Mouse (Mus musculus): ENCODE measurements around the gene Pla2g1b.
"Not testable (repeated sequence)": the region's sequence is repeated elsewhere in the genome, so short reads cannot be mapped to it uniquely, and the experiment has no call there.

Pla2g1b gene

DNA sequence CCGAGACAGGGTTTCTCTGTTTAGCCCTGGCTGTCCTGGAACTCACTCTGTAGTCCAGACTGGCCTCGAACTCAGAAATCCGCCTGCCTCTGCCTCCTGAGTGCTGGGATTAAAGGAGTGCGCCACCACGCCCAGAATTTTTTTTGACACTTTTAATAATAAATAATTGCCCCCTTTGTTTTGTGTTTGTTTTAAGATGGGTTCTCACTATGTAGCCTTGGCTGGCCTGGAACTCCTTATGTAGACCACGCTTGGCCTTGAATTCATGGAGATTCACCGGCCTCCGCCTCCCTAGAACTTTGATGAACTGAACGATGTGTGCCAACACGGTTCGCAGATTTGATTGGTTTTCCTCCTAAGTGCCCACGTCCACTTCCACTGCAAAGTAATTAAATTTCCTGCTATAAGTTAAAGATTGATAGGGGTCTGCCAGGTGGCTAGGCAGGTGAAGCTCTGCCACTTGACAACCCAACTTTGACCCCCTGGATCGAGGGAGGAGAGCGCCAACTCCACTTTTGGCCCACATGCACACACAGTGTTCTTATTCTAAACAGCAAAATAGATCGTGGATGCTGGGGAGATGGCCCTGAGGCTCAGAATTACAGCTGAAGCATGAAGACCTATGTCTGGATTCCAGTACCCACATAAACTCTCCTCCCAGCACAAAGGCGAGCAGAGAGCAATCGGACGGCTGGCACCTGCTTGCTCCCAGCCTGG, 19.6 kb downstream of the Pla2g1b start:
- DNase-seq = no peak

DNA sequence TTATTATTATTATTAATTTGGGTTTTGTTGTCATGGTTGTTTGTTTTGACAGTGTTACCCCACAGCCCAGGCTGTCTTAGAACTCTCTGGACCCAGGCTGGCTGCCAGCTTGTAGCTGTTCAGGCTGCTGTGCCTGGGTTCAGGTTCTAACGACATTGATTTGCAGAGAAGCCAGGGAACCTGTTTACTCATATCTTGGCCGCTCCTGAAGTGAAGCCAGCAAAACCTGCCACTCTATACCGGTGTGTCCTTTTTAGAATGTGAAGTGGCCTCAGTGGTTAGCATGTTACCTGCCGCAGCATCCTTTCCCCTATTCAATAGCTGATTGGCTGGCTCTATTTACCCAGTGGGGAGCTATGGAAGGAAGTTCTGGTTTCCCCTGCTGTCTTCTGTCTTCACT, 20.7 kb downstream of the Pla2g1b start:
- DNase-seq = no peak

DNA sequence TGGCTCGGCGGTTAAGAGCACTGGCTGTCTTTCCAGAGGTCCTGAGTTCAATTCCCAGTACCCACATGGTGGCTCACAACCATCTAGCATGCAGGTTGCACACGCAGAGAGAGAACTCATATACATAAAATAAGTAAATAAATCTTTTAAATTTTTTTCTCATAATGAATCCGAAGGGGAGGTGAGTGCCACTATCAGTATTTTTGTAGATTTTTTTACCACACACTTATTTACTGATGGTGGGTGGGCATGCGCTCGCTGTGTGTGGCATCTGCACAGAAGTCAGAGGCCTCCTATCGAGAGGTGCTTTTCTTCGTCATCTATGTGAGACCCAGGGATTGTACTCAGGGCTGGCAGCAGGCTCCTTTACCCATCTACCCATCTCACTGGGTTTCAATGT, 21.3 kb downstream of the Pla2g1b start:
- DNase-seq = no peak

DNA sequence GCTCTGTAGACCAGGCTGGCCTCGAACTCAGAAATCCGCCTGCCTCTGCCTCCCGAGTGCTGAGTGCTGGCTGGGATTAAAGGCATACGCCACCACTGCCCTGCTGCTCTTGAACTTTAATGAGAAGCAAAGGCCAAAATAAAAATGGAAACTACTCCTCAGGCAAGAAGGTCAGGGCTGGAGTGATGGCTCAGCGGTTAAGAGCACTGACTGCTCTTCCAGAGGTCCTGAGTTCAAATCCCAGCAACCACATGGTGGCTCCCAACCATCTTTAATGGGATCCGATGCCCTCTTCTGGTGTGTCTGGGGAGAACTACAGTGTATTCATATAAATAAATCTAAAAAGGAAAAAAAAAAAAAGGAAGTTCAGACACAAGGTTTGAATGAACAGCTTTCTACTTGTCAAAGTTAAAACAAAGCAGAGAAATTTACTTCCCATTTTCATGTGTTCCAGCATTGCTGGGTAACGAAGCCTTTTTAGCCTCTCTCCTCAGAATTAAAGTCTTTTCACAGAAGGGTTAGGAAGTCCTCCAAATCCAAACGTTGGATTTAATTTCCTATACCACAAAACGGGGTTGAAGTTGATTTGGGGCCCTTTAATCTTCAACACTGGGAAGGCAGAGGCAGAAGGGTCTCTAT, 22.0 kb downstream of the Pla2g1b start:
- DNase-seq = no peak

DNA sequence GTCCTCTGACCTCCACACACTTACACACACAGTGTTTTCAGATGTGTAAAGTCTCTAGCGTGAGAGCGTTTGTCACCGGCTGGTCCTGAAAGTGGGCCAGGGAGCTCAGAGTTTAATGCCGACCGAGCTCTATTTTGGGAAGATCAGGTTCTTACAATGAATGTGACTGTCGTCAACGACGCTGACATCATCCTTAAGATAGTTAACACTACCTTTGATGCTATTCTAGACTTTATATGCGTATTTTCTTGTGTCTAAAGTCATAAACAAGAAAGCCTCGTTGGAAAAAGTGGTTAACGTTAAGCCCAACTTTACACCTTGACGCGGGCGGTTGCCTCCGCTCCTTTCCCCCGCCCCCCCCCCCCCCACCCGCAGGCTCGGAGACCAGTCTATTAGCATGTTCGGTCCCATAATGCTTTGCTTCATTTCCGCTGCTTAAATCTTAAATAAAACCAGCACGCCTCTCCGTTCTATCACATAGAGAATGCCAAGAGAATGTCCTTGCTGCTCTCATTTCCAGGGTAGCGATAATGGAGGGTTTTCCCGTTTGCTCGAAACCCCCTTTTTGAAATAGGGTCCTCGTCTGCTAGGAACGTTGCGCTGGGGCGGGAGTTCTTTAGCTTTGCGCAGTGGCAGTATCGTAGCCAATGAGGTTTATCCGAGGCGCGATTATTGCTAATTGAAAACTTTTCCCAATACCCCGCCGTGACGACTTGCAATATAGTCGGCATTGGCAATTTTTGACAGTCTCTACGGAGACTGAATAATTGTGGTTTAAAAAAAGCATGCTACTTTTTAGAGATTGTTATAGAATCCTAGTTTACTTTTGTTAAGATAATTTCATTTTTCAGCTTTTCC, 23.0 kb downstream of the Pla2g1b start:
- DNase-seq = peak; percentile 83

DNA sequence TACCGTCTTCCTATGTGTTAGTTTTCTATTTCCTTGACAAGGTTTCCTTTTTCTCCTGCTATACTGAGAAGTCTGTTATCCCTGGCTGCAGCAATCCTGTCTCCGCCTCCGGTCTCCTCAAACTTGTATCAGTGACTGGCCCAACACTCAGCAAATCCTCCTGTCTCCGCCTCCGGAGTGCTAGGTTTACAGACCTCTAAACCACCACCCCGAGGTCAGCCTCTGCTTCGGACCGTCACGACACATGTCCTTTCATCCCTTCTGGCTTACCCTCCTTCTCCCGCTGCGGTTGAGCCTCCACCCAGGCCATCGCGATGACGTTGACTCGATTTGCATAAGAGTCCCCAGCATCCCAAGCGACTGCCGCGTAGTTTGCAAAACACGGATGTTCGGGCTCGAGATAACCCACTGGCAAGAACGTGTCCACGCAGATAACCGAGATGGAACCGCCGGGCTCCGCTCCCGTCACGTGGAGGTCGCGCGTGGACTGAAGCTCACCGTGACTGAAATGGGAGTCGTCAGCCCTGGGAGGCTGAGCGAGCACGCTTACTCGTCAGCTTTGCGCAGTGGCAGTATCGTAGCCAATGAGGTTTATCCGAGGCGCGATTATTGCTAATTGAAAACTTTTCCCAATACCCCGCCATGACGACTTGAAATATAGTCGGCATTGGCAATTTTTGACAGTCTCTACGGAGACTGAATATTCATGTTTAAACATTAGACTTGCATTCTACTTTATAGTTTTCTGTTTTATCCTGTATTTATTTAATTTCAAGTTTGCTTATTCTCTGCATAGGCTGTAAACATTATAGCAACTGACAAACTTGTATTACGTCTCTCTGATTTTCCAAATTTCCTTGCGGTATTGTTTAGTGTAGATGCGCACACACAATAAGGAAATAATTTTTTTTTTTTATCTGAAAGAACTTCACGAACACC, 23.9 kb downstream of the Pla2g1b start:
- peak; percentile 91 for DNase-seq

DNA sequence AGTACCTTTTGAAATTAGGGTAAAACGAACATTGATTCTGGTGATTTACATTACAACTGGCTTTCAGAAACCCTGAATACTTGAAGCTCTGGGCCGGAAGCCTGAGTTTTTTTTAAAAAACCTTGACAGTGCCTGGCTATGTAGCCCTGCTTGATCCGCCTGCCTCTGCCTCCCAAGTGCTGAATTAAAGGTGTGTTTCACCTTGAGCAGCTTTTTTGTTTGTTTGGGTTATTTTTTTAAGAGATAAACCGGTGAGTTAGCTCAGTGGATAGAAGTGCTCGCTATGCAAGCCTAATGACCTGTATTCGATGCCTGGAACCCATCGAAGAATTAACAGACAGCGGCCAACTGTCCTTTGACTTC, 24.6 kb downstream of the Pla2g1b start:
- DNase-seq = no peak

DNA sequence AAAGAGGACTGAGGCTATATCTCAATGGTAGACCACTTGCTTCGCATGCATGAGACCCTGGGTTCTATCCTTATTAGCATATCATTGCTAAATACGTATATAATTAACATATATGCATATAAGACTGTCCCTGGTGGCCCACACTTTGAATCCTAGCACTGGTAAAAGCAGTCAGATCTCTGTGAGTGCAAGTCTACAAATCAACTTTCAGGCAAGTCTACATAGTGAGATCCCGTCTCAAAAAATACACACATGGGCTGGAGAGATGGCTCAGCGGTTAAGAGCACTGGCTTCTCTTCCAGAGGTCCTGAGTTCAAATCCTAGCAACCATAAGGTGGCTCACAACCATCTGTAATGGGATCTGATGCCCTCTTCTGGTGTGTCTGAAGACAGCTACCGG, 25.0 kb downstream of the Pla2g1b start:
- DNase-seq = no peak

DNA sequence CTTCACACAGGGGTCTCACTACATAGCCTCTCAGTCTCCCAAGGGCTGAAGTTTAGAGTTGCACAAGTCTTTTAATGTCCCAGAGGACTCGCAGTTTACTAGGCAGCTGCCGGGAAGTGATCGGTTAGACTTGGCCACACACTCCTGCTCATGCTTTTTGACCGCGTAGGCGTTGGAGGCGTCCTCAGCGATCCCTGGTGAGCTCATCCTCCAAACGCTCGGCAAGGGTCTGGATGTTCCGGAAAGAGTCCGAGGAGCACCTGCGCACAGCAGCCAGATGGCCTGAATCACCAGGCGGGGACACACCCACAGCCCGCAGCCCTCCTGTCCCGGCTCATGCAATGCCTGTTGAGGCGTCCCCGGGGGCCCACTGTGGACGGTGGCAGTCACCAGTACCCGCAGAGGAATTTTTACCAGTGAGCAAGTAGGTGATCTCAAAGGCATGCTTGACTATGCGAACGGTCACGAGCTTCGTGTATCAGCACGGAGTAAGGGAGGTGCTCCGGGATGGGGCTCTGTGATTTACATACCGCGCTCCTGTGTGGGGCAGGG, 25.8 kb downstream of the Pla2g1b start:
- DNase-seq = peak; percentile 62

DNA sequence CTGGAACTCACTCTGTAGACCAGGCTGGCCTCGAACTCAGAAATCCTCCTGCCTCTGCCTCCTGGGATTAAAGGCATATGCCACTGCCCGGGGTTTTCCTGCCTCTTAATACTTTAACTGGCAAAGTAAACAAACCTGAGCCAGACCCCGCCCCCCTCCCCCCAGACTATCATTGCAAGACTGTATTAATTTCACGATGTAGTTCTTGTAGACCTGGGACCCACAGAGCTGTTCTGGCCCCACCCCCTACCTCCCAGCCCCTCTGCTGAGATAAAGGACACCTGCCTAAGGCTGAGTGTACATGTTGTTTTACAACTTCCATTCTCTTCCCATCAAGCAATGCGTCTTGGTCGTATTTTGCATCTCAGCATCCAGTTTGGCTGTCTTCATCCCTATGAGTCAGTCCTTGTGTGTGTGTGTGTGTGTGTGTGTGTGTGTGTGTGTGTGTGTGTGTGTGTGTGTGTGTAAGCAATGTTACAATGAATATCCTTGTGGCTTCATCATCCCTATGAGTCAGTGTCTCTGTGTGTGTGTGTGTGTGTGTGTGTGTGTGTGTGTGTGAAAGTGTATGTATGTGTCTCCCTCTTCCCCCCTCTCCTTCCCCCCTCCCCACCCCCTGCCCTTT, 26.8 kb downstream of the Pla2g1b start:
- no peak for DNase-seq

DNA sequence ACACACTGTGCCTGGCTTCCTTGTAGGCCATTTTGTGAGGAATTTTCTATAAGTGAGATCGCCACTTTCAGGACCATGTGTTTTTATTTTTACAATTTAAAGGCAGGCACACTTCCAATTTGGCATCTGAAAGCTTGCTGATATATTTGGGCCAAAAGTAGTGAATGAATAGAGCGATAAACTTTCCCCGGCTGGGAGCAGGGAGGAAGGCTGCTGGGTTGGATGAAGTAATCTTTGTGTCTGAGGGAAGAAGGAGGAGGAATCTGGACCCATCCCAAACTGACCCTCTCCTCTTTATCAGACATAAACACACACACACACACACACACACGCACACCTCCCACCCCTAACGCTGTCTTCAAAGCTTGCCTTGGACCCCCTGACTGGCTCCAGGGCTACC, 27.4 kb downstream of the Pla2g1b start:
- DNase-seq = no peak

DNA sequence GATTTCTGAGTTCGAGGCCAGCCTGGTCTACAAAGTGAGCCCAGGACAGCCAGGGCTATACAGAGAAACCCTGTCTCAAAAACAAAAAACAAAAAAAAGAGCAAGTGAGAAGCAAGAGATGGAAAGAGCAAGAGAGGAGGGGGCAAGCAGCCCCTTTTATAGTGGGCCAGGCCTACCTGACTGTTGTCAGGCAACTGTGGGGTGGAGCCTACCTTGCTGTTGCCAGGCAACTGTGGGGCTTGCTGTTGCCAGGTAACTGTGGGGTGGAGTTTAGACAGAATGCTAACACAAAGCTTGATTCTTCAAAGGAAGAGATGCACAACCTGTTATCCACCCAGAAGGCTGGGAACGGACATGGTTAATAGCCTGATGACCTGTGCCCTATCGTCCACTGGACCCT, 29.6 kb downstream of the Pla2g1b start:
- DNase-seq = not testable (repeated sequence)

DNA sequence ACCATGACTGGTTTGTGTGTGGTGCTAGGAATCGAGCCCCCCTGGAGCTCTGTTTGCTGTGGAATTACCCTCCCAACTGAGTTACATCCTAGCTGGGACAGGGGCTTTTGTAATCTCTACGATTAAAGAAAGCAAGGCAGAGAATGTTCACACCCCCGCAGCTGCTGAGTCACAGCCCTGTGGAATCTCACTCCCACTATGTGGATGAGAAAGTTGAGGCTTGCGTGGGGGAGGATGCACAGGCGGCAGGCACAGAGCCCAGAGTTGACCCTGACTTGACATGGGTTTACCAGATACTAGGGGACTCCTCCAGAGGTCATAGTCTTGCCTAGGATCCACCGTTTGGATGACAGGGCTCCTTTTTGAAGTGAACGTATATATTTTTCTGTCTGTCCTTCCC, 31.0 kb downstream of the Pla2g1b start:
- DNase-seq = no peak

DNA sequence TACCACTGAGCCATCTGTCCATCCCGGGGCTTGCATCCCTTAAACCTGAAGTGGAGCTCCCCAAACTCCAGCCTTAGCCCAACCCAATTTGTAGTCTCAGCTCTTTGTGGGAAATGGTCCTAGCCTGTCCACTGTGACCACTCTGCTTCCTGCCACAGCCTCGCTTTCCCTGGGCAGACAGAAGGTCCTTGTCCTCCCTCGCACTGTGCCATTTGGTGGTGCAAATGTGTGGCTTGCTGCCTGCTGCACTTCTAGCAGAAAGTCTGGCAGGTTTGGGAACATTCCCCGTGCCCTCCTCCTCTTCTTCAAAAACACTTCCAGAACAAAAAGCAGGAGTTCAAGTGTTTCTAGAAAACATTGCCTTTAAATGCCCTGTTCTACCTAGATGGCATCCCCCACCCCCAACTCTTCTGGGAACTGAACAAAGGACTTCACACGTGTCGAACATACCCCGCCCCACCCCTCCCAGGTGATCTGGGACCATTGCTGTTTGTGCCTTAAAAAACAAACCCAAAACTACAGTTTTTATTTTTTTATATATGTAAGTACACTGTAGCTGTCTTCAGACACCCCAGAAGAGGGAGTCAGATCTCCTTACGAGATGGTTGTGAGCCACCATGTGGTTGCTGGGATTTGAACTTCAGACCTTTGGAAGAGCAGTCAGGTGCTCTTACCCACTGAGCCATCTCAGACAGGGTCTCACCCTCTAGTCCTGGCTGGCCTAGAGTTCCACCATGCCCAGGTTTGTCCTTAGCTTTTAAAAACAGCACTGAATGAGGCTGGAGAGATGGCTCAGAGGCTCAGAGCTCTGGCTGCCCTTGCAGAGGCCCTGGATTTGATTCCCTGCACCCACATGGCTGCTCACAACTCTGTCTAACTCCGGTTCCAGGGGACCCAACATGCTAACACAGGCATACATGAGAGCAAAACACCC, 32.5 kb downstream of the Pla2g1b start:
- DNase-seq = no peak

DNA sequence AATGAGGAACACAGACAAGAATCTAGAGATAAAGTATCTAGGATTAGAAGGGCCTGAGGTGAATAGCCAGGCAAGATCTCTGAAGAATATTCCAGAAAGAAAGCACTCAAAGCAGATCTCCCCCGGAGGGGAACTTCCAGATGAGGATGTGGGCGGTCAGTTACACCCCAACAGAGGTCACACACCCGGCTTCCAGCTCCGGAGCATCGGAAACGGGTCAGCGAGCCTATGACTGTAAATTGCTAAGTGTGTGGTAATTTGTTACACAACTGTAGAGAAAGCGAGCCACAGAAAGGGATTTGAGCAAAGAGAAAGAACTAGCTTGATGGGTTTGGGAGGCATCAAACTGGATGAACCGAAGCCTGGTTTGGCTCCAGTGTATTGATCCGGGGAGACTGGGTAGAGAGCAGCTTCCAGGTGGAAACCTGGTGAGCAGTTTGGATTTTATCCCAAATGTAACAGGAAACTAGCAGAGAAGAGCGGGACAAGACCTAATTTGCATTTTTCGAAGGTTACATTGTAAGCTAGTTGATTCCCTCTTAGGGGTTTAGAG, 34.4 kb downstream of the Pla2g1b start:
- peak; percentile 53 for DNase-seq

DNA sequence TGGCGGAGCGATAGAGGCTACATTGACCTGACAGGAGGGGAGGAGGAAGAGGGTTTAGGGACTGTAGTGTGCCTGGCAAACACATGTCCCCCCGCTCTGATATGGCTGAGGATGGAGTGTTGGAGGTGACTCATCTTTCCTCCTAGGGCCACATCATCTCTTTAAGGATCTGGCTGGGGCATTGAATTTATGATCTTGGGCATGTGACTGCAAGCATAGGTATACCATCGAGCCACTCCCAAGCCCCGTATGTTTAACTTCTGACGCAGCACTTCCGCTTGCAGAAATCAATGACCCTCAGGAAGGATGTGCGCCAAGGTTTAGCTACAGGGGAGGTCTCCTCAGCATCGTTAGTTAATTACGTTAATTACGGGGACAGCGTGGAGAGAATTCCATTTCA, 37.0 kb downstream of the Pla2g1b start:
- DNase-seq = no peak

DNA sequence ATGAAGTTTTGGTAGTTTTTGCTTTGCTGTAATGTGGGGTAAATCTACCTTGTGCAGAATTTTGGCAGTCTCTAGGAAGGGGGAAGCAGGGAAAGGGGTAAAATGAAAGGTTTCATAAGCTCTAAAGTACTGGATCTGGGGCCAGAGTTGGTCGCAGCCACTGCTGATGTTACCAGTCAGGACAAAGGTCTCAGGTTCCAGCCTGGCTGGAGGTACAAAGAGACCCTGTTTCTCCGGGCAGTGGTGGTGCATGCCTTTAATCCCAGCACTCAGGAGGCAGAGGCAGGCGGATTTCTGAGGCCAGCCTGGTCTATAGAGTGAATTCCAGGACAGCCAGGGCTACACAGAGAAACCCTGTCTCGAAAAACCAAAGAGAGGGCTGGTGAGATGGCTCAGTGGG, 39.6 kb downstream of the Pla2g1b start:
- not testable (repeated sequence) for DNase-seq

DNA sequence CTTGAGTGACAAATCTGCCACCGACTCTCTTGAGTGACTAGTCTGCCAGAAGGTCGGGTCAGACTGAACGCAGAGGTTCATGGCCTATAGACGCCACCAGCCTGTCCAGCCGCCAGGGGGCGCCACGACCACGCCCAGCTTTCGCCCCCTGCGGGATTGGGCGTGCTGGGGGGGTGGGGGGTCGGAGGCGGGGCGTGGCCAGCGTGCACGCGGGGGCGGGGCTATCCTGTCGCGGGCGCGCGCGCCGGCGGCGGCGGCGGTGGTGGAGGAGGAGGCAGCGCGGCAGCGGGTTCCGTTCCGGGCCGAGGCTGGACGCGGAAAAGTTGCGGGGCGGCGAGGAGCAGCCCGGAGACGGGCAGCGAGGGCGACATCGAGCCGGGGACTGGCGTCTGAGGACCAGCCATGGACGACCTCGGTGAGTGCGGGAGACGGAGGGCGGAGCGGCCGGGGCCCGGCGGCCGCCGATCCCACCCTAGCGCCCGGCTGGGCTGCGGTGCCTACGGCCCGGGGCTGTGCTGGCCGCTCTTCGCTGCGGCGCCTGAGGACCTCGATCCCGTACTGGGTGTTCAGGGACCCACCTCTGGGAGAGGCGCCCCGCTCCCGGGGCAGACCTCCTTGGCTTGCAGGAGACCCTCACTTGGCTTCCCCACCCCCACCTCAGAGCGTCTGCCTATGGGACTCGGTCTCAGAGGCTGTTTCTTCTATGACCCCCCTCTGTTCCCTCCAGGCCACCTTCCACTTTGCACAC, 40.6 kb downstream of the Pla2g1b start, which contains the start of gene Pxn:
Gene Pxn (plus strand): TSS at position 223 of the 748 bp plus-strand sequence.
- DNase-seq = peak; percentile 96

DNA sequence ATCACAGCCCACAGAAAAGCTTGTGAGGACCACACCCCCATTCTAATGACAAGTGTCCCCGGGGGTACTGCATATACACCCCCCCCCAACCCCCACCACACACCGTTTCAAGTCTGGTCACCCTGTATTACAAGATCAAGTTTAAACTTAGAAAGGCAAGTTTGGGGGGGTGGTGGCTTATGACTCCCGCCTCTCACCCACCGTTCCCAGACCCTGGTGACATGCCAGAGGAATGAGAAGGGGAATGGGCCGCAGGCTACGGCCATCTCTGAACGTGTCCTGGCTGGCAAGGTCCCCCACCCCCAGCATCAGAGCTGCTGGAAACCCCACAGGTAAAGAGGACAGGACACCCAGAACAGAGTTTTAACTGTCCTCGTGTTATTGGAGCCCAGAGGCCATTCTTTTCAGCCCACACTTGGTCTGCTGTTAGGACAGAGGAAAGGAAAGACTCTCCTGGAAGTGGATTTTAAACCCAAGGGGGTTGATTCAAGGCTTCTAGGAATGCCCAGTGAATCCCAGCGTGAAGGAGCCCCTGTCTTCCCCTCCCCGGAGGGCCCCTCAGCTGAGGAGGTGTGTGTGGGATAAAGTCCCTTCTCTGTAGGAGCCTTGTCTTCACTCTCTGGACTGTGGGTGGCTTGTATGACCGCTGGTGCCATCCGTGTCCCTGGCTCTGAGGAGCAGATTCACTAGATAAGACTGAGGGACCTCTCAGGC, 41.4 kb downstream of the Pla2g1b start:
- DNase-seq = peak; percentile 47
